Mouse (Mus musculus): ENCODE measurements around the gene Nps.
"Not testable (repeated sequence)": the region's sequence is repeated elsewhere in the genome, so short reads cannot be mapped to it uniquely, and the experiment has no call there.

Gene Nps

GRCm38 (mm10) chr7:135258053-135258753, at the start of gene Nps:
Nps (plus strand) TSS chr7:135258703.
- DNase-seq (ENCODE audit: low read depth, low spot score) = not testable (repeated sequence)

DNA sequence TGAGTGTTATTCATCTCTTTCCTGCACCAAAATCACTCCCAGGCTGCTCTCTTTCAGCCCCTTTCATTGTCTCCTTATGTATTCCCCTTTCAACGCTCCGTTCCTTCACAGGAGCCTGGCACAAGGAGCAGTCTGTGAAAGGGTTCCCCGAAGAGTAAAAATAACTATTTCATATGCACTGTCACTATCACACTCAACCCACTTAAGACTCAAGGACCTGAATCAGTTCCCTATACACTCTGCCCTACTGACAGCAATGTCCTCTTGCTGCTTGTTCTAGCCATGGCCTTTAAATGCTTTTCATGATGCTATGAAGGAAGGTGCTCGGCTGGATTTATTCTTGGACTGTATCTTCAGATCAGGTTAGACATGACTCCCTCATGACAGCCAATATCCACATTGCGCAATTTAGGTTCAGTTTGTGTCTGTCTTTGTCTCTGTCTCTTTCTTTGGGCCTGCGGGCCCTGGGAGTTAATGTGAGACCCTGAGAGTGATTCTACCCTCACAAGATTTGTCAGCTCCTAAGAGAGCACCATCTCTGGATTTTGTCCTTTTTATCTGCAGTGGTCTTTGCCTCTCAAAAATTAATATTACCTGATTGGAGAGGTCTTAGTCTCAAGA, 49.4 kb upstream of the Nps start:
- DNase-seq (ENCODE audit: low read depth, low spot score) = no peak

- no peak for DNase-seq (ENCODE audit: low read depth, low spot score)
These were observed 48.2 kb upstream of the Nps start for GRCm38 (mm10) chr7:135210296-135210695.

- no peak for DNase-seq (ENCODE audit: low read depth, low spot score)
These were observed 47.7 kb upstream of the Nps start for GRCm38 (mm10) chr7:135210831-135211230.

GRCm38 (mm10) chr7:135212505-135212904, 46.0 kb upstream of the Nps start:
- DNase-seq (ENCODE audit: low read depth, low spot score) = no peak

DNA sequence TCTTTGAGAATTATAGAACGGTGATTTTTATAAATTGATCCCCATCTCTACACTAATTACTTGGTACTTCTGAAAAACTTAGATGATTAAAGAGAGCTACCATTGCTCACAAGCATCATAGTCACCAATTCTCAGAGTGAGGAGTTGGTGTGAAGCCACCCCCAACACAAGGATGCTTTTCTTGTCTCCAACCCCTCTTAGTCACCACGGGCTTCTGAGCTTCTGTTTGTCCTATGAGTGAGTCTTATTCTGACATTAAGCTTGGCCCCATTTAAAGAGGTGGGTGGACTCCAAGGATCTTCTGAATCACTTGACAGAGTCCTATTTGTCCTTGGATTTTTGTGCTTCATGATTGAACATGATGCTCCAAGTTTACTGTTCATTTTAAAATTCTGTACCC, 37.0 kb upstream of the Nps start:
- DNase-seq (ENCODE audit: low read depth, low spot score) = no peak

DNA sequence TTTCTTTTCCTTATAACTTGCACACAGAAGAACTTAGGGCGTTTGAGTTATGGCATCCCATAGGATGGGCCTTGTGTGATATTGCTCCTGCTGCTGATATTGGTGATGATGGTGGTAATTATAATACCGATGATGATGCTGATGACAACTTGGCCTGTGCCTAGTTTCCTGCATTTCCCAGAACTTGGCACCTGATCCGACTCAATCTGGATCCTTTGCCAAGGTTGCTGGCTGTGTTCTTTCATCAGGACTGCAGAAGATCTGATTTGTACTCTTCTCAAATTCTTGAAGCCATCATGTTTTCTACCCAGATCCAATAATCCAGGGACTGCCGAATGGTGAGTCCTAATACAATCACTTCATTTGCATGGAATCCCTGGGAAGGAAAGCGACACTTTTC, 32.5 kb upstream of the Nps start:
- DNase-seq (ENCODE audit: low read depth, low spot score) = no peak

- DNase-seq (ENCODE audit: low read depth, low spot score) = no peak
These were observed 21.4 kb upstream of the Nps start for GRCm38 (mm10) chr7:135237152-135237551.

DNA sequence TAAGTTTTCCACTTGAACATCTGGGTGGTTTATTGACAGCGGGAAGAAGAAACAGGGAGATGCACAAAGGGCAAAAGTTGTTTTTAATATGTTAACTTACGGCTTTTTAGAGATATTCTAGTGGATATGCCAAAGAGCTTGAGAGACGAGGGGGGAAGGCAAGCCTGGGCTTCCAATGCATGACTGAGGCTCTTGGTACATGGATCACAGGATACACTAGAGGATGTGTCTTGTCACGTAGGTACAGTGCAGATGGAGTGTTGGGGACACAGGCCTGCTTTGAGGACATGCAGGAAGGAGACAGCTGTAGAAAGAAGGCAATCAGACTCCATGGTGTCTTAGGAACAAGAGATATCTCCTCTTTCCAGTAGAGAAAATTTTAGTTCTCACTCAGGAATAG, 19.1 kb upstream of the Nps start:
- DNase-seq (ENCODE audit: low read depth, low spot score) = no peak

GRCm38 (mm10) chr7:135240006-135240405, 18.5 kb upstream of the Nps start:
- DNase-seq (ENCODE audit: low read depth, low spot score) = no peak

DNA sequence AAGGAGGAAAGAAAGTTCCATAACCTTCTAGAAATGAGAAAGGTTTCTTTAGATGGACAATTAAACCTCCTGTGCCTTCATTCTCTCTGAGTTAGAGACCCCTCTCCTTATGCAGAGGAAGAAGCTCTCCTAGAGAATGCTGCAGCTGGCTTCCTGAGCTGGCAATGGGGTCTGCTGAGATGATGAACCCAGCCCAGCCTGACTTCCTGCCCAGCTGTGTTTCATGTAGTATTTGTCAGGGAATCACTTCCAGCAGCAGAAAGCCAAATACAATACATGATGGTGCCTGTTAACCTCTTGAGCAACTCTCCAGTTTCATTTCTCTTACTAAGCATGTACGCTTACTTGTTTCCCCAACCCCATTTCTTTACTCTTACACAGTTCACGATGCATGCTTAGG, 17.9 kb upstream of the Nps start:
- no peak for DNase-seq (ENCODE audit: low read depth, low spot score)

GRCm38 (mm10) chr7:135244171-135244880, 14.2 kb upstream of the Nps start:
- no peak for DNase-seq (ENCODE audit: low read depth, low spot score)

GRCm38 (mm10) chr7:135246386-135246785, 12.1 kb upstream of the Nps start:
- no peak for DNase-seq (ENCODE audit: low read depth, low spot score)

DNA sequence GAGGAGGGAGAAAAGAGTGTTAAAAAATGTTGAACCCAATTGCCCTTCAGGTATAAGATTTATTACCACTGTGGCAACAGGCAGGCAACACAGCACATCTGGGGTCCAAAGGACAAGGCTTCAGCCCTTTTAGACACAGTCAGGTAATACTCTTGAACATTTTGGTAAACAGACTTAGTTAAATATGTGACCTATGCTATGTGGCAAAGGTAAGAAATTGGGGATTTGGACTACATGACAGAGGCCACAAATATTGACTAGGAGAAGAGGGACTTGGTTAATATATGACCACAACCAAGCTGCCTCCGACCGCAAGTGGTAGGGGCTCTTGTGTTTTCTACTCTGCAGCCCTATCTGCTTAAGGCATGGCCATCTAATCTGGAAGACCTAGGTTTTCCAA, 5.3 kb upstream of the Nps start:
- DNase-seq (ENCODE audit: low read depth, low spot score) = no peak

DNA sequence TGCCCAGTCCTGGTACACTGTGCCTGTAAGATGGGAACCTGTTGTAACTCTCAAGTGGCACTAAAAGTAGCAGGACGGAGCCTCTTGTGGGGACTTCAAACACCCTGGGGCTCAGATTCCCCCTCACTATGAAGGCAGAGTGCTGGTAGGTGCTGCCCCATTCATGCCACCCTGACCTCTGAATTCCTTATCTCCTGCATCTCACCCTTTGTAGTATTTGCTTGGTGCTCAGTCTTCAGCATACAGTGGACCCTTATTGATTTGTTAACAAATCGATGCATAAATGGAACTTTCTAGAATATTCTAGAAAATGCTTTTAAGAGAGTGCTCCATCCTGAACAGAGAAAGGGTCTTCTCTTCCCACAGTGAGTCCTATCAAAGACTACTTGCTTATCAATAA, 4.1 kb upstream of the Nps start:
- no peak for DNase-seq (ENCODE audit: low read depth, low spot score)

DNA sequence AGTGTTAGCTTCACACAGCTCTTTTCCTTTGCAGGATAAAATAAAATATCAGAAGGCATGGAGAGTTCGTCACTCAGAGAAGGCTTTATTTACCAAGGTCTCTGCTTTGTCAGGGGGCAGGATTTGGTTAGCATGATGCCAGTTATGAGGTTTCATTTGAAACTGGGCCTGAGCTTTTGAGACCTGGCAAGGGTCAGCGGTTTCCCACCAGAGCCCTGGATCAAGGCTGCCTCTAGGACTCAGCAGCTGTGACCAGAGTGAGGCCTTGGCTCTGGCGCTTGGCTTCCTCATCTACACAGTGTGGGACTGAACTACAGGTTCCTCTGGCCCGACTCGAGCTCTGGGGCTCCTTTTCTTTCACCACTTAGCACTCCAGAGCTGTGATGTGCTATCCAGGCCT, 12.5 kb downstream of the Nps start:
- DNase-seq (ENCODE audit: low read depth, low spot score) = no peak

- no peak for DNase-seq (ENCODE audit: low read depth, low spot score)
These were observed 24.7 kb downstream of the Nps start for GRCm38 (mm10) chr7:135283212-135283611.

- no peak for DNase-seq (ENCODE audit: low read depth, low spot score)
These were observed 31.5 kb downstream of the Nps start for GRCm38 (mm10) chr7:135289976-135290375.

DNA sequence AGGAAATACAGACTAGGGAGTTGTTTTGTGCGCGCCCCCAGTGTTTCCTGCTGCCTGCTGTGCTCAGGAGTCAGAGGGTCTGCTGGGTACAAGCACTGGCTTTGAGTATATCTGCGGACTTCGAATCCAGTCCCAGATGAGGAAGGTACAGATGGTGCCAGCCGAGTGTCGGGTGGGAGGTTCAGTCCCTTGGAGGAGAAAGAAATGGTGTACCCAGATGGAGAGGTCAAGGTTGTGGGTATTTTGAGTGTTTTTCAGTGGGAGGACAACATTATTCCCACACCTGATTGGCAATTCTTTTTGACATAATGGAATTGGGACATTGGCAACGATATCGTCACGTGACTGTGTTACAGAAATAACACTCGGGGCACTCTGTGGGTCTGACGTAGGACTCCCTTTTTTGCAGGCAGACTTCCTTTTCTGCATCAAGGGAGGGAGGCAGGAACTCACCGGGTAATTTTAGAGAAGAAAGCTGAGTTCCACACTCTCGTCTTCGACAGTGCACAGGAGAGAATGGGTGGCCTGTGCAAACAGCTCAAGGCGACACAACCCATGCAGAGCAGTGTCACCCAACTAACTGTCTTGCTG, 33.2 kb downstream of the Nps start:
- DNase-seq (ENCODE audit: low read depth, low spot score) = no peak

- DNase-seq (ENCODE audit: low read depth, low spot score) = no peak
These were observed 36.0 kb downstream of the Nps start for GRCm38 (mm10) chr7:135294498-135294897.

GRCm38 (mm10) chr7:135304496-135304895, 46.0 kb downstream of the Nps start:
- no peak for DNase-seq (ENCODE audit: low read depth, low spot score)
